Mouse (Mus musculus) urinary bladder, adult 18-20 months (tissue): ENCODE results near the gene 4931414P19Rik.

Experiments used
- DNase-seq, 2 experiments: peaks; one replicate each; pipeline ENCODE4 v3.0.0; 2022; ENCODE audit warnings: low spot score in 2 of 2, mixed read lengths in 2 of 2

4931414P19Rik gene

GRCm38 (mm10) chr14:54583681-54584338 is 22.0 kb downstream of the 4931414P19Rik start:
- no peak for DNase-seq

GRCm38 (mm10) chr14:54582536-54582935 is 23.3 kb downstream of the 4931414P19Rik start:
- DNase-seq = no peak

GRCm38 (mm10) chr14:54579638-54580037 is 26.2 kb downstream of the 4931414P19Rik start:
- no peak for DNase-seq

DNA sequence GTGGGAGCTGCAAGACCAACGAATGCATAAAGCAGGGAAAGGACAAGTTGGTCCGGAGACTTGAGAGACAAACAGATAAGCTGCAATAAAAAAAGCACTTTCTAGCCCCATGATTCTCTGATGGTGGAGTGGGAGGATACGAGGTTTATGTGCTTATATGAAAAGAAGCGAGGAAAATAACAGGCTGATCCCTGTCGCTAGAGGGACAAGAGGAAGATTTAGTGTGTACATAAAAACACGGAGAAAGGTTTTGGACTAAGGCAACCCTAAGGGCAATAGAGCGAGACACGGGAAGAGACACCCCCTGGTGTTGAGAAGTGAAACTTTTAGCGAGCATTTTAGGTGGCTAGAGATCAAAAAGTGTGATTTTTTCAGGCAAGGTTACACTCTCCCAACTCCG is 27.7 kb downstream of the 4931414P19Rik start:
- DNase-seq = no peak

DNA sequence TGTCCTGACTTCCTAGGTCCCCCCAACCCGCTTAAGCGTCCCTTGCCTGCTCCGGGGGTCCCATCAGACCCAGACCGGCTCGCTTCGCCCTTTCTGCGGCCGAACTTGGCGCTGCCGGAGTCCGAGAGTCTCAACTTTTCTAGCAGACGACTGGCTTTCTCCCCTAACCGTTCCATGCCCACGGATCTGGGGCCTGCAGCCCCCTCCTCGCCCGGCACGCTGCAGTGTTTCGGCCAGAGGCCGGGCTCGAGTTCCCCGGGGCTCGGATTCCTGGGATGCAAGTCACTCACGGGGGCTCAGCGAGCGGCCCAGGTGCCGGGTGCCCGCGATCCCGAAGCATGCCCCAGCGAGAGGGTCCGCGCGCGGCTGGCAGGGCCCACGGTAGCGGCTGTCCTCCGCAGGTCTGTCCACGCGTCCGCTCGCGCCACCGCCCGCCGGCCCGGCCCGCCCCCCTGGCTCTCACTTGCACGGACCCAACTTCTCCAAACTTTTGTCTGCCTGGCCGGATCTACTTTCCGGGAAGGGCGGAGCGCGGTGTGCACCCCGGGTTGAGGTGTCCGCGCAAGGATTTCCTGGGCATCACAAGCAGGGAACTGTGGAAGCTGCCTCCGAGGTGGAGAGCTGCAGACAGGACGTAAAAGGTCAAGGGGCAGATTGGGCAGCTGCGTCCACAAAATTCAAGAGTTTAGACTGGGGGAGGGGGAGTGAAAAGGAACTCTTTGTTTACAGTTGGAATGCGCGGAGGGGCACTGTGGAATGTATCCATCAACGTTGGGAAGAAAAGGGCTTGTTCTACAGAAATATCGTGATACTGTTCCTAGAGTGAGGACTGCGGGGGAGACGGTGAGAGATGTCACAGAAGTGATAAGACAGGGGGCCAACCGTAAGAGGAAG is 28.5 kb downstream of the 4931414P19Rik start, which contains the start of gene Ajuba:
Gene Ajuba, minus strand, starts transcription at position 470 of the 894 bp plus-strand sequence.
- DNase-seq = peak; percentile 85 to 88

DNA sequence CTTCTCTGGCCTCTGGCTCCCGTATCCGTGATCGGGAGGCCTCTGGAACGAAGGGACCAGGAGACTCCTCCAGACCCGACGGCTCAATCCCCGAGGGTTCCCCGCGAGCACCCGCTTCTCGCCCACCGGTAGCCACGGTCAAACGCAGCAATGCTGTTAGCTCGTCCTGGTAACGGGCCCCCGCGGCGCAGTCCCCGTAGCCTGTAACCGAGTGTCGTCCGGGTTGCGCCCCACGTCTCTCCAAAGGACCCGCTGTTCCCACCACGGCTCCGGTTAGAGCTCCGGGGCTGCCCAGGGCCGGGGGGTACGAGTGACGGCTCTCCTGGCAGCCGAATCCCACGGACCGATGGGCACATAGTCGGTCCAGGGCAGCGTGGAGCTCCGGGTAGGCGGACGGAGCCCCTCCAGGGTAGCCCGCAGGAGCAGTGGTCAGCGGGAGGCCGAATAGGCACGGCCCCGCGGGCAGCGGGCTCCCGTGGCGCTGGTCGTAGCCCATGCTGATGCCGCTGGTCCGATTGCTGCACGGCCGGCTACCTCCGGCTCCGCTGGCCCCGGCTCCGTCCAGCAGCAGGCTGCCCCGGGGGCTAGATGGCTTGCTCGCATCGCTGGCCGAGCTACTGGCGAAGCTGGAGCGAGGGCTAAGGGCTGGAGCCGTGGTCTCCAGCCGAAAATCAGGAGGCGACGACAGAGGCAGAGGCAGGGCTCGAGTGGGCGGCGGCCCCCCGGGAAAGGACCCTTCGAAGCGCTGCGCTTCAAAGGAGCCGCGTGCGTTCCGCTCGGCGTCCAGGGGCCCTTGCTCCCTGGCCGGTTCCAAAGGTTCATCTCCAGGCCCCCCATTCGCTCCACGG is 29.3 kb downstream of the 4931414P19Rik start:
- peak in 1 of 2 experiments; percentile 61 for DNase-seq

DNA sequence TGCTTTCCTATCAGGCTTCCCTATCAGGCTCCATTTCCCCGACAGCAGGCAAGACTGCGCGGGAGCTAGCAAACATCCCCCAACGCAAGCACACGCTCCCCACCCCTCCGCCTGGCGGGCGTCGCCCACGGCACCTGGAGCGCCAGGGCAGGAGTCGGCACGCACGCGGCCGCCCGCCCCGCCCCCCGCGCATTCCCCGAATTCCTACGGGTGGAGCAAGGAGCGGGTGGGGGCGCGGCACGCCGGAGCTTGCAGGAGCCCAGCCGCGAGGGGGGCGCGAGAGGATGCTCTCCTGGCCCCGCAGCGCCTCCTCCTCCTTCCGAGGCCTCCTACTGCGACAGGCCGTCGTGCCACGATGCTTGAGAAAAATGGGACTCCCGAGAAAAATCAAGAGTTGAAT is 30.2 kb downstream of the 4931414P19Rik start:
- peak; percentile 76 to 79 for DNase-seq

DNA sequence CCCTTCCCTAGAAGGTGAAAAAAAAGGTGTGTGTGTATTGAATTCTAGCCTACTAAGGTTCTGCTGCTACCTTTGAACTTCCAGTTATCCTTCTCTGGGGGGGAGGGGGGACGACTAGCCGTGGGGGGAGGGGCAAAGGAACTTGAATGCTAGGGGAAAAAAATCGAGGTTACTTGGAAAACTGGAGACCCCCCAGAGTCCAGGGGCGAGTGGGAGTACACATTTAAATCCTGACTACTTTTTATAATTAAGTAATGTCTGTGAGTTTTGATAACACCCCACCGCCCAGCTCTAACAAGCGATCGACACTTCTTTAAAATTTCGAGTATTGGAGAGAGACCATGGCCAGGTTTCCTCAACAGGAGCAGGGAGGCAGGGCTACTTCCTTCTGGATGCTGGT is 30.8 kb downstream of the 4931414P19Rik start:
- DNase-seq = no peak

DNA sequence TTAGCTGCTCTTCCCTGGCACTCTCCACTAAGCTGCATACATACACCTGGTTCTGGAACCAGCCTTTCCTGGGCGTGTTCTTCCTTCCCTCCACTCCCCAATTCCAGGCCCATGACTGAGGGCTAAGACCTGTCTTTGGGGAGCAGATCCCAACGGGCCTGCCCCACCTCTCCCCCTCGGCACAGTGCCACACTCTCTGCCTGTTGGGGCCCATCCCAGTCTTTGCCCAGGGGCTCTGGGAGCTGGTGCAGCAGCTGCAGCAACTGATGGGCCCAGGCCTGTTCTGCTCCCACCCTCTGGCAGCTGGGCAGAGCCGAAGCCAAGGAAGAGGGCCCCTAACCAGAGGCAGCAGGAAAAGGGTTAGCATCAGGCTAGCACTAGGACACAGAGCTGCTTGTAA is 31.5 kb downstream of the 4931414P19Rik start:
- peak; percentile 58 to 72 for DNase-seq

- peak in 1 of 2 experiments; percentile 54 for DNase-seq
These were observed 32.7 kb downstream of the 4931414P19Rik start for GRCm38 (mm10) chr14:54572790-54573736.

GRCm38 (mm10) chr14:54572122-54572521 is 33.7 kb downstream of the 4931414P19Rik start:
- no peak for DNase-seq

DNA sequence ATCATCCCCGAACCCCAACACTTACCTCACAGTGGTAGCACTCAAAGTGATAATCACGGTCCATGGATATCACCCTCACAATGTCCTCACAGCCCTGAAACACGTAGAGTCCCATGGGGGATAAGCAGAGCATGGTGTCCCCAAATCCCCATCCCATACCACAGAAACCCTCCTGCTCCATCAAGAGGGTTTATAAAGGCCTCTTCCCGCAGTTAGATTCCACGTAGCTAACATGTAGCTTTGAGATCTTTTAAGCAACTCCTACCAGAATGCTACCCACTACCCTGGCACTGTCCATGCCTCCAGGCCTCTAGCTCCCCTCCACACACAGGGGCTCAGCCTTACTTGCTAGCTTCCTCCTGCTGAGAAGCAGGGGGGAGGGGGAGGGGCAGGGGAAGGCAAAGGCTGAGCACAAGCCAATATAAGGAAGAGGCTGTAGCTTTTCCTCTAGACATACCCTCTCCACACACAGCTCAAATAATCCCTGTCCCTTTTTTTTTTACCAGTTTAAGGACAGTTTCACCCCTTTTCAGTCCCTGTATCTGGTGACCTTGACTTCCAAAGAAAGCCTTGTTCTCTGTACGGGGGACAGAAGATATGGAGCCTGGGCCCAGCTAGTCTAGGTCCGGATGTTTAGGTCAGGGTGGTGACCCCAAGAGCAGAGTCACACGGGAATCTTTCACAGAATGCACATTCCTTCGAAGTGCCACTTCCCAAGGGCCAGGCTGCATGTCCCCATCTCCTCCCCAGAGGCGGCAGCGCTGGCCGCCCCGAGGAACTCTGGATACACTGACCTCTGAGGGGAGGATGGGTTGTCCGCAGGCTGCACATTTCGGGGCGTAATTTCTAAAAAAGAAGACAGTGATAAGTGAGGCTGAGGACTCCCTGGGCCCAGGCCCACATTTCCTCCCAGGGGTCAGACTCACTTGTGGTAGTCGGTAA is 36.1 kb downstream of the 4931414P19Rik start:
- no peak for DNase-seq

GRCm38 (mm10) chr14:54568694-54569414 is 36.9 kb downstream of the 4931414P19Rik start:
- DNase-seq = no peak

GRCm38 (mm10) chr14:54560527-54561242 is 45.1 kb downstream of the 4931414P19Rik start:
- no peak for DNase-seq

DNA sequence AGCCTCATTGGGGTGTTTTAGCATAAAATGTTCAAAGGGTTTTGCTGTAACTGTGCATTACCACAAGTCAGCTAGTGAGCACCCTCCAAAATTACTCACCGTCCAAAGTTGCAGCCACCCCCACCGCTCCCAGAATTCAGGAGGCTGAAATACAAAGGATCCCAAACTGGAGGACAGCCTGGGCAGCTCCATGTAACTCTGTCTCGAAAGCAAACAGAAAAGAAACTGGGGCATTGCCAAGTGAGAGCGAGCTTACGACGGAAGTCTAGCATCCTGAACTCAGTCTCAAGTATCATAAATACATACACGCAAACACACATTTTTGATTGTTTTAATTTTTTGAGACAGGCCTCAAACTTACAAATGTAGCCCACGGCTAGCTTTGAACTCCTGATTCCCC is 48.5 kb downstream of the 4931414P19Rik start:
- DNase-seq = no peak

GRCm38 (mm10) chr14:54553975-54554769 is 51.6 kb downstream of the 4931414P19Rik start, which contains the start of gene Haus4:
Haus4 (minus strand) TSS chr14:54554616.
- peak; percentile 69 to 77 for DNase-seq

- no peak for DNase-seq
These were observed 52.3 kb downstream of the 4931414P19Rik start for GRCm38 (mm10) chr14:54553454-54553974.
